Mouse (Mus musculus): ENCODE measurements around the gene Kansl1. TPM values are rescaled to one million over a fixed set of nuclear protein-coding genes. Genes with fewer than 3 reads are reported as not detected.

Gene Kansl1
- polyA plus RNA-seq, 1 experiment from 2014 or later: 5.6 TPM

Small RNAs within 50 kb of the gene (microRNA-seq; reads per million reads assigned to microRNA genes)
- gene Gm47315: not detected

Other genes with a start within 250 kb of the Kansl1 start
- 0.49 and 0.53 TPM in 2 replicates for gene Mapt, start 237.5 kb downstream of the Kansl1 start, polyA plus RNA-seq (2015; fragmentation: Nextera tagmentation; extraction: Ambion mirVana)
- gene Cdc27, start 81.8 kb upstream of the Kansl1 start, polyA plus RNA-seq (2015; fragmentation: Nextera tagmentation; extraction: Ambion mirVana): 17.5 and 18.1 TPM in 2 replicates
- gene Myl4, start 81.8 kb upstream of the Kansl1 start, polyA plus RNA-seq (2015; fragmentation: Nextera tagmentation; extraction: Ambion mirVana): 6.0 and 8.7 TPM in 2 replicates
- 13.8 and 16.0 TPM in 2 replicates for gene Itgb3, start 139.1 kb upstream of the Kansl1 start, polyA plus RNA-seq (2015; fragmentation: Nextera tagmentation; extraction: Ambion mirVana)
- 0.05 and 0.06 TPM in 2 replicates for gene Gm11639, start 216.8 kb upstream of the Kansl1 start, polyA plus RNA-seq (2015; fragmentation: Nextera tagmentation; extraction: Ambion mirVana)